Mouse (Mus musculus) ES-E14 (cell line): ENCODE measurements around the gene Dusp5.

ENCODE experiments used
- CHD2 ChIP-seq: IDR thresholded peaks from 2 replicates; pipeline ENCODE4 v1.6.1; 2014; ENCODE audit warnings: mild to moderate bottlenecking, low read depth, low read length, inconsistent platforms
- MAFK ChIP-seq: IDR thresholded peaks from 2 replicates; pipeline ENCODE4 v1.6.1; 2014; ENCODE audit warnings: mild to moderate bottlenecking, low read depth, low read length, inconsistent platforms; ENCODE audit not compliant: insufficient read depth
- ZC3H11A ChIP-seq: IDR thresholded peaks from 2 replicates; pipeline ENCODE4 v1.6.1; 2012; ENCODE audit warnings: low read depth, mild to moderate bottlenecking, inconsistent platforms, low read length, borderline replicate concordance

DNA sequence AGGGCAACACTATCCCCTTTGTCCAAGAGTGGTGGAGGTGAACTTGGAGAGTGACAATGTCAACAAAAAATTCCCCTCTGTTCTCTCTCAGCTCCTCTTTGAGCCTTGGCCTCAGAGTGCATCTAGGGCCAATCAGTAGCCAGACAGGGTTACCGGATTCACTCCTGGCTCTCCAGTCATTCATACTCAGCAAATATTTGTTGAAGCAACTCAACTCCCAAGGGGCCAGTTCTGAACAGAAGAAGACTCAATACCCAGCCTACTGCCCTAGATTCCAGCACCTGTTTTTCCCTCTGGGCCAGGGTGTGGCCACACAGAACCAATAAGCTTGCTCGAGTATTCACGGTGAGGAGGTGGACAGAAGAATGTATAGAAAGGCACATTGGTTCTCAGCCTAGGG lies 44.0 kb upstream of the Dusp5 start:
- TF ChIP-seq ZC3H11A (no peak), CHD2 (no peak), MAFK (no peak)
